Mouse (Mus musculus): ENCODE results near the gene Trhr2. TPM values are rescaled to one million over a fixed set of nuclear protein-coding genes. Genes with fewer than 3 reads are reported as not detected.

Trhr2 gene
- polyA plus RNA-seq, 1 experiment from 2014 or later: not detected

GRCm38 (mm10) chr8:122349357-122350297, 10.9 kb downstream of the Trhr2 start:
- peak; percentile 31; the same call in 1 of the 2 replicates for ATAC-seq (replicated peaks; ENCODE audit: insufficient number of reproducible peaks, low FRiP score, low TSS enrichment)
- peaks cover 7% of the 10 kb centered on the region for H3K27me3 ChIP-seq (ENCODE audit: control insufficient read depth, insufficient read depth, low read length)
- 14% methylated on average over 15 of the region's 15 CpGs for WGBS (ENCODE audit: insufficient replicate concordance)
- H3K27ac ChIP-seq (ENCODE audit: low read depth, low read length): peak overlapping the region; percentile 31
- H3K4me3 ChIP-seq (ENCODE audit: low read depth, low read length): no peak overlapping the region
- H3K36me3 ChIP-seq (ENCODE audit: control insufficient read depth, insufficient read depth, low read length): no peaks in the 10 kb centered on the region
- H3K4me1 ChIP-seq (ENCODE audit: control insufficient read depth, insufficient read depth, low read length): peaks cover 33% of the 10 kb centered on the region
- H3K4me2 ChIP-seq: peak overlapping the region; percentile 33; the same call in 1 of the 2 replicates
- H3K9ac ChIP-seq (ENCODE audit: low read depth, low read length): no peak overlapping the region
- H3K9me3 ChIP-seq (replicated peaks; ENCODE audit: control insufficient read depth, low read length): no peaks in the 10 kb centered on the region

DNA sequence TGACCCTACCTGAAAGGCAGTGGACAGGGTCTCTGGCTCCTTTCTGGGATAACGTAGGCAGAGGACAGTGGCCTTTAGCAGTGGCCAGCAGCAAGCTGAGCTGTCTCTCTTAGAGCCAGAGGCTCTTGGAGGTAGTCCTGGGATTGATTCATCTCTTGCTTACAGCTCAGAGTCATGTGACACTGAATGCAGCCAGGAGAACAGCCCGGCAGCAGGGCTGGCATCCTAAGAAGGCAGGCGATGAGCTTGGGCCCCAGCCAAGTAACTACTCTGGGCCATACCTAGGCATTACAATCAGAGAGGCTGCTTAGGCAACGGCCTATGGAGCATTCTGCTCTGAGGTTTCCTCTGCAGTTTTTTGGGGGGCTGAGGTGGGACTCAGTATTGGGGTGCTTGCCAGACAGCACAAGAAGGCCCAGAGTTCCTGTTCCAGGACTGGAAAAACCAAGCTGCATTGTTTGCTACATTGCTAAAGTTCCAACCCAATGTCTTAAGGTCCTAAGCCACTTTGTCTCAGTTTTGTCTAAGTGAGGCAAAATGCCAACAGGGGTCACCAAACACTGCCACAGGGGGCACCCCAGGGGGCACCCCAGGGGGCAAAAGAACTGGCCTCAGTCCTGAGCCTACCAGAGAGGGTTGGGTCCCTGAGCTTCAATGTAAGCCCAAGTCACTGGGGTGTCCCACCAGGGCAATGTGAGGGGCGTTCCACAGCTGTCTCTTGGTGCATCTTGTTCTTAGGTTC, 12.6 kb downstream of the Trhr2 start:
- H3K9ac ChIP-seq (ENCODE audit: low read depth, low read length): no peak overlapping the region
- H3K27ac ChIP-seq (ENCODE audit: low read depth, low read length): no peak overlapping the region
- no peaks in the 10 kb centered on the region for H3K9me3 ChIP-seq (replicated peaks; ENCODE audit: control insufficient read depth, low read length)
- peaks cover 47% of the 10 kb centered on the region for H3K4me1 ChIP-seq (ENCODE audit: control insufficient read depth, insufficient read depth, low read length)
- no peaks in the 10 kb centered on the region for H3K27me3 ChIP-seq (ENCODE audit: control insufficient read depth, insufficient read depth, low read length)
- WGBS (ENCODE audit: insufficient replicate concordance): 62% methylated on average over 5 of the region's 5 CpGs
- H3K4me3 ChIP-seq (ENCODE audit: low read depth, low read length): no peak overlapping the region
- H3K4me2 ChIP-seq: no peak overlapping the region
- ATAC-seq (replicated peaks; ENCODE audit: insufficient number of reproducible peaks, low FRiP score, low TSS enrichment): no peak
- no peaks in the 10 kb centered on the region for H3K36me3 ChIP-seq (ENCODE audit: control insufficient read depth, insufficient read depth, low read length)

DNA sequence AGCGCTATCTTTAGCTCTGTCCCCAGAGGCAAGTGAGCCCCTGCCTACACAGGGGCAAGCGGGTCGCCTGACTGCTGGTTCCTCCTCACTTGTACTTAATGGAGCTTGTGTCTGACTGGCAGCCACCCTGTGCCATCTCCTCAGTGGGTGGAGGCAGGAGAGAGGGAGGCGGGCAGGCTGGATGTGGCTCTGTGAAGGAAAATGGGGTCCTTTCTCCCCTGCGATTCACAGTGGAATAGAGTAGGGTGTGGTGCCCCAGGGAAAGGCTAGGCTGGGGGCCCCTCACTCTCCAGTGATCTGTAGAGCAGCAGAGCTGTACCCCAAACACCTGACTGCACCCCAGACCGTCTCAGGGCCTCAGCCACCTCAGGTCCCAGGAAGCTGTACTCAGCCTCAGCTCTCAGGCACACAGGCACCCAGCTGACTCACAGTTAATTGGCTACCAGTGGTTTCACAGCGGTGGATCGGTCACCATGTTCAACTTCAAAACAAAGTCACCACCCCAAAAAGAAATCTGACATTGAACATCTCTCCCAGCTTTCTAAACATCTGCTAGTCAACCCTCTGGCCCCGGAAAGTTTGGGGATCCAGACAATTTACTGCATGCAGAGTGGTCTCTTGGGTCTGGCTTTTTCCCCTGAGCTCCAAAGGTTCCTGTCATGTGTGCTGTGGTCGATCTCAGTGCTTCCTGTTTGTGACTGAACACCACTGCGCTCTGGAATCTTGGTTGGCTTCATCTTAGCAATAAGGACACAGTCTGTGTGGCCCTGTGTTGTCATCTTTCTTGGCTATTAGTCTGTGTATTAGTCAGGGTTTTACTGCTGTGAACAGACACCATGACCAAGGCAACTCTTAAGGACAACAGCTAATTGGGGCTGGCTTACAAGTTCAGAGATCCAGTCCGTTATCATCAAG, 15.1 kb downstream of the Trhr2 start:
- whole genome bisulfite sequencing (ENCODE audit: insufficient replicate concordance): 52% methylated on average over 12 of the region's 12 CpGs
- no peaks in the 10 kb centered on the region for H3K36me3 ChIP-seq (ENCODE audit: control insufficient read depth, insufficient read depth, low read length)
- no peak for ATAC-seq (replicated peaks; ENCODE audit: insufficient number of reproducible peaks, low FRiP score, low TSS enrichment)
- H3K9ac ChIP-seq (ENCODE audit: low read depth, low read length): peak overlapping the region; percentile 35; the same call in 1 of the 2 replicates
- H3K4me2 ChIP-seq: peak overlapping the region; percentile 19; the same call in 1 of the 2 replicates
- no peak overlapping the region for H3K4me3 ChIP-seq (ENCODE audit: low read depth, low read length)
- no peak overlapping the region; the same call in 1 of the 2 replicates for H3K27ac ChIP-seq (ENCODE audit: low read depth, low read length)
- peaks cover 61% of the 10 kb centered on the region for H3K4me1 ChIP-seq (ENCODE audit: control insufficient read depth, insufficient read depth, low read length)
- no peaks in the 10 kb centered on the region for H3K9me3 ChIP-seq (replicated peaks; ENCODE audit: control insufficient read depth, low read length)
- H3K27me3 ChIP-seq (ENCODE audit: control insufficient read depth, insufficient read depth, low read length): no peaks in the 10 kb centered on the region

DNA sequence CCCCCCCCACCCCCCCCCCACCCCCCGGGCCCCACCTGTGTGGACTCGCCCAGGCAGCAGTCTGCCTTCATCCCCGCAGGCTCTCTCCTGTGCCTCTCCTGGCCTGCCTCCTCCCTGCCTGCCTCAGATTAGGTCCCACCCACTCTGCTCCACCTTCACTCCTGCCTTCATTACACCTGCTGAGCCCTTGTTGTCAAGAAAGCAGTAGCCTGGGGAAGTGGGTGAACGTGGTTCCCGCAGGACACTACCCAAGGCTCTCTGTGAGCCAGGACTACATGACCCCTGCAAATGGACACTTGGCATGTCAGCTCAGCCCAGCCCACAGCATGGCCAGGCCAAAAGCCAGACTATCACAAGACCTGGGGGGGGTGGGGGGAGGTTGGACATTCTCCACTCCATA, 16.3 kb downstream of the Trhr2 start:
- ATAC-seq (replicated peaks; ENCODE audit: insufficient number of reproducible peaks, low FRiP score, low TSS enrichment): 0 out of 2 replicates have a peak, but pooled peaks have one; percentile 28

DNA sequence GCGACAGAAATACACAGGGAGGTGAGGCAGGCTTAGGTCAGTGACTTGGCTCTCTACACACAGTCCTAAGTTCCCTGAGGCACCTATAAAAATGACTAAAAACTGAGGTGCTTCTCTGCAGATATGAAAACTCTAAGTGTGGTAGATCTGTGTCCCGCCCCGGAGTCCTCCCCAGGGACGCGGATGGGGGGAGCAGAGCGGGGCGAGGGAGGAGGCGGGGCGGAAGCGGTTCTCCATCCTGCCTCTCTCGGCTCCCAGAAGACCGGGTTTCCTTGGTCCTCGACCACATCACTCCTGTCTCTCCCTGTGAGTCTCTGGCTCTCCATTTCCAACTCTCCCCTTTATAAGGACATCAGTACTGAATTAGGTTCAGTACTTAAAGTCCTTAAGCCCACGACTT, 16.8 kb downstream of the Trhr2 start:
- no peak for ATAC-seq (replicated peaks; ENCODE audit: insufficient number of reproducible peaks, low FRiP score, low TSS enrichment)
- Histone ChIP-seq H3K4me3 (ENCODE audit: low read depth, low read length) (peak overlapping the region; percentile 36), H3K9me3 (replicated peaks; ENCODE audit: control insufficient read depth, low read length) (no peaks in the 10 kb centered on the region), H3K9ac (ENCODE audit: low read depth, low read length) (peak overlapping the region; percentile 65), H3K4me2 (peak overlapping the region; percentile 73), H3K4me1 (ENCODE audit: control insufficient read depth, insufficient read depth, low read length) (peaks cover 47% of the 10 kb centered on the region), H3K36me3 (ENCODE audit: control insufficient read depth, insufficient read depth, low read length) (no peaks in the 10 kb centered on the region), H3K27ac (ENCODE audit: low read depth, low read length) (peak overlapping the region; percentile 29; the same call in 1 of the 2 replicates), H3K27me3 (ENCODE audit: control insufficient read depth, insufficient read depth, low read length) (no peaks in the 10 kb centered on the region)
- 0% methylated on average over 14 of the region's 14 CpGs for WGBS (ENCODE audit: insufficient replicate concordance)

More for the DNA sequence above, 16.3 kb downstream of the Trhr2 start:
- Histone ChIP-seq H3K36me3 (ENCODE audit: control insufficient read depth, insufficient read depth, low read length) (no peaks in the 10 kb centered on the region), H3K4me3 (ENCODE audit: low read depth, low read length) (peak overlapping the region; percentile 36), H3K9me3 (replicated peaks; ENCODE audit: control insufficient read depth, low read length) (no peaks in the 10 kb centered on the region), H3K4me1 (ENCODE audit: control insufficient read depth, insufficient read depth, low read length) (peaks cover 51% of the 10 kb centered on the region), H3K4me2 (peak overlapping the region; percentile 73), H3K27ac (ENCODE audit: low read depth, low read length) (no peak overlapping the region), H3K9ac (ENCODE audit: low read depth, low read length) (no peak overlapping the region), H3K27me3 (ENCODE audit: control insufficient read depth, insufficient read depth, low read length) (no peaks in the 10 kb centered on the region)
- 3% methylated on average over 2 of the region's 5 CpGs for WGBS (ENCODE audit: insufficient replicate concordance)

- 6% methylated on average over 11 of the region's 11 CpGs for WGBS (ENCODE audit: insufficient replicate concordance)
- Histone ChIP-seq H3K9me3 (replicated peaks; ENCODE audit: control insufficient read depth, low read length) (no peaks in the 10 kb centered on the region), H3K27ac (ENCODE audit: low read depth, low read length) (peak overlapping the region; percentile 29; the same call in 1 of the 2 replicates), H3K9ac (ENCODE audit: low read depth, low read length) (peak overlapping the region; percentile 65), H3K4me1 (ENCODE audit: control insufficient read depth, insufficient read depth, low read length) (peaks cover 46% of the 10 kb centered on the region), H3K4me3 (ENCODE audit: low read depth, low read length) (peak overlapping the region; percentile 36), H3K4me2 (peak overlapping the region; percentile 73), H3K36me3 (ENCODE audit: control insufficient read depth, insufficient read depth, low read length) (no peaks in the 10 kb centered on the region), H3K27me3 (ENCODE audit: control insufficient read depth, insufficient read depth, low read length) (no peaks in the 10 kb centered on the region)
- no peak for ATAC-seq (replicated peaks; ENCODE audit: insufficient number of reproducible peaks, low FRiP score, low TSS enrichment)
Measured at GRCm38 (mm10) chr8:122343341-122343740, 17.2 kb downstream of the Trhr2 start.

DNA sequence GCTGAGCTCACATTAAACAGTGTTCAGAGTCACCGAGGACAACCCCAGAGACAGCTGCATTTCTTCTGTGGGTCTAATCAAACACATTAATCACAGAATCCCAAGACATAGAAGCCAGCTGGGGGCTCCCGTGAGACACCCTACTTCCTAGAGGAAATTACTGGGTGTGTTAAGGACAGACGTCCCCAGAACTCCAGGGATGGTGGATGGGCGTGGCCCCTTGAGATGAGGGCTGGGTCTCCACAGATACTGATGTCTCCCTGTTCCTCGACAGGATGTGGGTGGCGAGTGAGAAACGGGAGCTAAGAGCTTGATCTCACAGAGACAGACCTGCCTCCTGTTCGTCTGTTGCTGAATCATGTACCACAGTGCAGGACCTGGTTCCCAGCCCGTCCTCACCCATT, 17.7 kb downstream of the Trhr2 start:
- no peak; the same call in 1 of the 2 replicates for ATAC-seq (replicated peaks; ENCODE audit: insufficient number of reproducible peaks, low FRiP score, low TSS enrichment)
- H3K9ac ChIP-seq (ENCODE audit: low read depth, low read length): 0 out of 2 replicates have a peak overlapping the region, but pooled peaks have one; percentile 65
- no peak overlapping the region for H3K4me3 ChIP-seq (ENCODE audit: low read depth, low read length)
- peak overlapping the region; percentile 73 for H3K4me2 ChIP-seq
- WGBS (ENCODE audit: insufficient replicate concordance): 4% methylated on average over 9 of the region's 9 CpGs
- H3K27me3 ChIP-seq (ENCODE audit: control insufficient read depth, insufficient read depth, low read length): no peaks in the 10 kb centered on the region
- peaks cover 40% of the 10 kb centered on the region for H3K4me1 ChIP-seq (ENCODE audit: control insufficient read depth, insufficient read depth, low read length)
- H3K27ac ChIP-seq (ENCODE audit: low read depth, low read length): no peak overlapping the region
- H3K9me3 ChIP-seq (replicated peaks; ENCODE audit: control insufficient read depth, low read length): no peaks in the 10 kb centered on the region
- no peaks in the 10 kb centered on the region for H3K36me3 ChIP-seq (ENCODE audit: control insufficient read depth, insufficient read depth, low read length)

Data from heart, embryonic 11.5 days (tissue).